Mouse (Mus musculus): ENCODE measurements at regions not wholly inside any gene's neighbourhood (a gene's known extent, or its start where the extent isn't known, plus 50 kb on each side); places are given as distances from the start of the nearest gene placed in this dataset.

DNA sequence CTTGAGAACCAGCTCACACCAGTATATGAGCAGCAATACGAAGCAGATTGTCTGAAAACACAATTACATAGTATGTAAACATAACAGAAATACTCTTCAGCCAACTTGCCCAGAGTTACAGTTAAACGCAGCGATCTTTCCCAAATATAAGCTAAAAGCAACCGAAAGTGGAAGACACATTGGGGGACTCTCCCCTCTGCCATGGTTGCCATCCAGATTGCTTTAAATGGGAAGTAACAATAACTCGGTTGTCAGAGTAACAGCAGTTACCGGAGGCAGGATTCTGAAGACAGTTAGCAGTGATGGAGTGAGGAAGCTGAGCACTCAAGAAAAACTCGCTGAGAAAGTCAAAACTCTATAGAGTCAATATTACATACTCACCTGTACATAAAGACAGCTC lies 618.0 kb upstream of the Gm10131 start:
- no peak for TF ChIP-seq CTCF (IDR thresholded peaks at IDR 0.05; ENCODE audit: low read depth)
- TF ChIP-seq EP300 (optimal IDR thresholded peaks at IDR 0.05): no peak

Data from stomach, postnatal 0 days (tissue).